Mouse (Mus musculus): Measurements from ENCODE around the gene Mecr.

Mecr gene

DNA sequence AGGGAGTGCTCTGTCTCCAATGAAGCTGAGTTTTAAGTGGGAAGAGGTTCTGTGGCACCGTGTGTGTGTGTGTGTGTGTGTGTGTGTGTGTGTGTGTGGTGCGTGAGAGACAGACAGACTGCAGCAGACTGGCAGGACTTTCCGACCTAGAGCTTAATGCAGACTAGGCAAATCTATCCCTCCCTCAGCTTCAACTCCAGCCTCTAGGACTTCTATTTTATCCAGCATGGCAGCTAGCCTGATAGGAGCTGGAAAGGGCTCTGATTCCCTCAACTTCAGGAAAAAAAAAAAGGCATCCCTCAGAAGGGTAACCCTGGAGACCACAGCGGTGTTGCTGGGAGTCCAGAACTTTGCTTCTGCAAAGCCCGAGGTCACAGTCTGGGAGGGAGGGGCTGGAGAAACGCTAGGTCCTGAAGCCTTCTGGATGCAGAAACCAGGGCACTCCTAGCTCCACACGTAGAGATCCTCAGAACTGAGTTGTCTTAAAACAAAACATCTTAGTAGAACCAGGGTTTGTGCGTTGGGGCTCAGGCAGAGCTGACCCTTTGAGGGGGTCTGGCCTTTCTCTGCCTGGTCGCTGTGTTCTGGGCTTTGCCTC is 70.9 kb downstream of the Mecr start:
- in situ Hi-C loops (cut with MboI; ENCODE audit: low pct_unique_long_range_greater_than_20kb in 1 of 2, low sequenced_read_pairs in 2 of 2, unreplicated experiment in 1 of 2) = no loop called here

DNA sequence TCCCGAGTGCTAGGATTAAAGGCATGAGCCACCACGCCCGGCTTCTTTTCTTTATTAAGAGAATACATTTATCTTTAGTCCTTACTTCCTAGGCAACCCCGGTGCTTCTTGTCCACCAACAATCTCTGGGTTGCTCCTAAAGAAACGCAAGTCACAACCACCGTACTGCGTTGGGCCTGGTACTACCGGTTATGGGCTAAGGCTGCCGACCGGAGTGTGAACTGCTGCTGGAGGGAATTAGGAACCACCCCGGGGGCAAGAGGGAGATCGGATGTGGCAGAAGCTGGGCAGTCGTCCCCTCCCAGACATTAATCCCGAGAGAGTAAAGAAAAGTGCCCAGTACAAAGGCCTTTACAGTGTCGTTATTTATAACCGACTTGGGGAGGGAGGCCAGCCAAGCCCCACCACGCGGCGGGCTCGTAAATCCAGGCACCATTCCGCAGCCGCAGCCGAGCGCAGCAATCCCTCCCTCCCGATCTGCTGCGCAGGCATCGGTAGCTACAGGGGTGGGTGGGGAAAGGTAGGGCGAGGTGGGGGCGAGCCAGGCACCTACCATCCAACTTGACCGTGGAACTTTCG is 71.7 kb downstream of the Mecr start:
- in situ Hi-C loops (cut with MboI; ENCODE audit: low pct_unique_long_range_greater_than_20kb in 1 of 2, low sequenced_read_pairs in 2 of 2, unreplicated experiment in 1 of 2) = no loop called here

GRCm38 (mm10) chr4:131915821-131916328 is 72.6 kb downstream of the Mecr start:
- in situ Hi-C loops (cut with MboI; ENCODE audit: low pct_unique_long_range_greater_than_20kb in 1 of 2, low sequenced_read_pairs in 2 of 2, unreplicated experiment in 1 of 2) = no loop called here

- in situ Hi-C loops (cut with MboI; ENCODE audit: low pct_unique_long_range_greater_than_20kb in 1 of 2, low sequenced_read_pairs in 2 of 2, unreplicated experiment in 1 of 2) = no loop called here
These were observed 73.2 kb downstream of the Mecr start for GRCm38 (mm10) chr4:131916425-131916824.

GRCm38 (mm10) chr4:131917010-131917555 is 73.8 kb downstream of the Mecr start:
- in situ Hi-C loops (cut with MboI; ENCODE audit: low pct_unique_long_range_greater_than_20kb in 1 of 2, low sequenced_read_pairs in 2 of 2, unreplicated experiment in 1 of 2) = no loop called here
